Mouse (Mus musculus) E14TG2a.4 (cell line): ENCODE measurements at regions not wholly inside any gene's neighbourhood (a gene's known extent, or its start where the extent isn't known, plus 50 kb on each side); places are given as distances from the start of the nearest gene placed in this dataset.

Experiments used
- CTCF ChIP-seq: conservative IDR thresholded peaks from 2 replicates; pipeline ENCODE4 v1.5.1; 2014; ENCODE audit warnings: low read length
- NANOG ChIP-seq: IDR thresholded peaks from 2 replicates; pipeline ENCODE4 v1.6.1; 2014; ENCODE audit warnings: borderline replicate concordance, low read length, mixed read lengths
- POU5F1 ChIP-seq: IDR thresholded peaks from 2 replicates; pipeline ENCODE4 v1.6.1; 2014; ENCODE audit warnings: low read length, borderline replicate concordance

GRCm38 (mm10) chr1:167914982-167915561 lies 226.0 kb downstream of the Lmx1a start:
- peak; percentile 65 for TF ChIP-seq CTCF
- no peak for TF ChIP-seq NANOG
- no peak for TF ChIP-seq POU5F1
